Mouse (Mus musculus) heart, embryonic 13.5 days (tissue): Measurements from ENCODE around the gene Tbc1d9. TPM values are rescaled to one million over a fixed set of nuclear protein-coding genes. Genes with fewer than 3 reads are reported as not detected.
"Not testable (repeated sequence)": the region's sequence is repeated elsewhere in the genome, so short reads cannot be mapped to it uniquely, and the experiment has no call there.

Experiments used
- ATAC-seq: fragments of 200-750 bp; cut with Nextera tagmentation; 2 replicates; pipeline ENCODE4 v1.8.0; 2017; ENCODE audit warnings: moderate TSS enrichment; ENCODE audit not compliant: insufficient number of reproducible peaks, low FRiP score, low TSS enrichment; ENCODE audit errors: extremely low read depth
- H3K27ac ChIP-seq: fragments of 300-500 bp; sonication (generic); replicated peaks from 2 replicates; pipeline ENCODE4 v1.5.1; 2015; ENCODE audit warnings: moderate library complexity, mild to moderate bottlenecking, inconsistent platforms
- H3K27me3 ChIP-seq: fragments of 300-500 bp; sonication (generic); replicated peaks from 2 replicates; pipeline ENCODE4 v1.6.1; 2015; ENCODE audit warnings: mild to moderate bottlenecking, inconsistent platforms
- H3K36me3 ChIP-seq: fragments of 300-500 bp; sonication (generic); 2 replicates; pipeline ENCODE4 v1.6.1; 2015; ENCODE audit warnings: mild to moderate bottlenecking, inconsistent platforms
- H3K4me1 ChIP-seq: fragments of 300-500 bp; sonication (generic); 2 replicates; pipeline ENCODE4 v1.6.1; 2015; ENCODE audit warnings: inconsistent platforms
- H3K4me2 ChIP-seq: fragments of 300-500 bp; sonication (generic); 2 replicates; pipeline ENCODE4 v1.6.1; 2015; ENCODE audit warnings: inconsistent platforms, mild to moderate bottlenecking, moderate library complexity
- H3K4me3 ChIP-seq: fragments of 300-500 bp; sonication (generic); 2 replicates; pipeline ENCODE4 v1.5.1; 2015; ENCODE audit warnings: moderate library complexity, mild to moderate bottlenecking, inconsistent platforms
- H3K9ac ChIP-seq: fragments of 300-500 bp; sonication (generic); 2 replicates; pipeline ENCODE4 v1.6.1; 2015; ENCODE audit warnings: inconsistent platforms, mild to moderate bottlenecking, moderate library complexity
- H3K9me3 ChIP-seq: fragments of 300-500 bp; sonication (generic); 2 replicates; pipeline ENCODE4 v1.6.1; 2016; ENCODE audit warnings: inconsistent platforms
- WGBS: fragments of 180-500 bp; shearing (Covaris S2); methylation state at CpG from one replicate; pipeline ENCODE4 v1.1.7; 2015; ENCODE audit warnings: mixed read lengths; 5-methylcytosine and 5-hydroxymethylcytosine counted together
- polyA plus RNA-seq: library from polyadenylated mRNA; unstranded; fragments of >200 nt; fragmentation: Nextera tagmentation; extraction: Ambion mirVana; gene quantifications from 2 replicates; pipeline ENCODE4 v1.2.1, GENCODE M21; 2015

The Tbc1d9 gene
- polyA plus RNA-seq, 1 experiment from 2014 or later = 0.79 TPM

- no peak overlapping the region for H3K4me2 ChIP-seq
- H3K9me3 ChIP-seq = no peaks in the 10 kb centered on the region
- no peak overlapping the region for H3K27ac ChIP-seq
- peaks cover 6% of the 10 kb centered on the region; the same call in 1 of the 2 replicates for H3K4me1 ChIP-seq
- H3K4me3 ChIP-seq = no peak overlapping the region
- ATAC-seq = no peak
- no peak overlapping the region for H3K9ac ChIP-seq
- H3K36me3 ChIP-seq = no peaks in the 10 kb centered on the region
- peaks cover 25% of the 10 kb centered on the region for H3K27me3 ChIP-seq
- WGBS = 76% methylated on average over 8 of the region's 8 CpGs
These were observed 120.2 kb downstream of the Tbc1d9 start for GRCm38 (mm10) chr8:83285391-83285790.

GRCm38 (mm10) chr8:83290176-83290575, 125.0 kb downstream of the Tbc1d9 start, which contains the start of gene Ucp1:
Gene Ucp1, plus strand, starts transcription at chr8:83290352.
- Histone ChIP-seq H3K27ac (no peak within 1 kb of the TSS), H3K4me3 (peak within 1 kb of the TSS; percentile 48), H3K4me2 (peak within 1 kb of the TSS; percentile 76), H3K36me3 (no peaks in the 10 kb centered on the region), H3K9ac (peak within 1 kb of the TSS; percentile 58), H3K9me3 (no peaks in the 10 kb centered on the region), H3K4me1 (peaks cover 8% of the 10 kb centered on the region; the same call in 1 of the 2 replicates), H3K27me3 (peaks cover 45% of the 10 kb centered on the region)
- ATAC-seq = no peak
- WGBS = 3% methylated on average over 20 of the region's 20 CpGs

- WGBS = 67% methylated on average over 4 of the region's 4 CpGs
- Histone ChIP-seq H3K4me2 (no peak overlapping the region), H3K9ac (no peak overlapping the region), H3K4me1 (no peaks in the 10 kb centered on the region), H3K4me3 (no peak overlapping the region), H3K36me3 (no peaks in the 10 kb centered on the region), H3K27me3 (no peaks in the 10 kb centered on the region; the same call in 1 of the 2 replicates), H3K9me3 (no peaks in the 10 kb centered on the region), H3K27ac (no peak overlapping the region)
- no peak for ATAC-seq
These were observed 132.2 kb downstream of the Tbc1d9 start for GRCm38 (mm10) chr8:83297375-83297774.

- Histone ChIP-seq H3K9ac (no peak overlapping the region), H3K4me2 (no peak overlapping the region), H3K27ac (no peak overlapping the region), H3K36me3 (no peaks in the 10 kb centered on the region), H3K9me3 (no peaks in the 10 kb centered on the region), H3K4me1 (no peaks in the 10 kb centered on the region), H3K27me3 (no peaks in the 10 kb centered on the region; the same call in 1 of the 2 replicates), H3K4me3 (no peak overlapping the region)
- 50% methylated on average over 1 of the region's 1 CpGs for WGBS
- ATAC-seq = no peak
These were observed 135.0 kb downstream of the Tbc1d9 start for GRCm38 (mm10) chr8:83300135-83300534.

GRCm38 (mm10) chr8:83304946-83305345, 139.8 kb downstream of the Tbc1d9 start:
- no peaks in the 10 kb centered on the region for H3K4me1 ChIP-seq
- no peak overlapping the region for H3K27ac ChIP-seq
- WGBS = 84% methylated on average over 1 of the region's 1 CpGs
- no peaks in the 10 kb centered on the region for H3K27me3 ChIP-seq
- no peak overlapping the region for H3K9ac ChIP-seq
- no peak for ATAC-seq
- H3K36me3 ChIP-seq = no peaks in the 10 kb centered on the region
- no peak overlapping the region for H3K4me2 ChIP-seq
- no peaks in the 10 kb centered on the region for H3K9me3 ChIP-seq
- no peak overlapping the region for H3K4me3 ChIP-seq

GRCm38 (mm10) chr8:83309836-83310235, 144.7 kb downstream of the Tbc1d9 start:
- Histone ChIP-seq H3K27ac (no peak overlapping the region), H3K4me3 (no peak overlapping the region), H3K9ac (no peak overlapping the region), H3K4me1 (no peaks in the 10 kb centered on the region), H3K9me3 (no peaks in the 10 kb centered on the region), H3K4me2 (no peak overlapping the region), H3K36me3 (peaks cover 12% of the 10 kb centered on the region), H3K27me3 (no peaks in the 10 kb centered on the region)
- WGBS = 85% methylated on average over 6 of the region's 6 CpGs
- ATAC-seq = no peak

GRCm38 (mm10) chr8:83315084-83315483, 149.9 kb downstream of the Tbc1d9 start:
- not testable (repeated sequence) for H3K27me3 ChIP-seq, H3K9ac ChIP-seq, H3K4me3 ChIP-seq, ATAC-seq, H3K27ac ChIP-seq, H3K9me3 ChIP-seq, H3K4me2 ChIP-seq, H3K4me1 ChIP-seq
- peaks cover 50% of the 10 kb centered on the region for H3K36me3 ChIP-seq
- WGBS = 73% methylated on average over 4 of the region's 4 CpGs

- WGBS = 79% methylated on average over 2 of the region's 2 CpGs
- no peak for ATAC-seq
- H3K4me3 ChIP-seq = no peak overlapping the region
- H3K36me3 ChIP-seq = peaks cover 55% of the 10 kb centered on the region
- H3K9ac ChIP-seq = no peak overlapping the region
- H3K4me1 ChIP-seq = no peaks in the 10 kb centered on the region
- H3K4me2 ChIP-seq = no peak overlapping the region
- no peak overlapping the region for H3K27ac ChIP-seq
- no peaks in the 10 kb centered on the region for H3K27me3 ChIP-seq
- H3K9me3 ChIP-seq = no peaks in the 10 kb centered on the region
These were observed 150.5 kb downstream of the Tbc1d9 start for GRCm38 (mm10) chr8:83315691-83316090.

GRCm38 (mm10) chr8:83320543-83320942, 155.4 kb downstream of the Tbc1d9 start:
- Histone ChIP-seq H3K4me2 (no peak overlapping the region), H3K36me3 (peaks cover 61% of the 10 kb centered on the region), H3K27me3 (no peaks in the 10 kb centered on the region), H3K9me3 (no peaks in the 10 kb centered on the region), H3K4me3 (no peak overlapping the region), H3K27ac (no peak overlapping the region), H3K4me1 (no peaks in the 10 kb centered on the region), H3K9ac (no peak overlapping the region)
- WGBS = 79% methylated on average over 3 of the region's 3 CpGs
- no peak; the same call in 1 of the 2 replicates for ATAC-seq

GRCm38 (mm10) chr8:83322374-83322773, 157.2 kb downstream of the Tbc1d9 start:
- no peak overlapping the region for H3K4me3 ChIP-seq
- no peaks in the 10 kb centered on the region for H3K4me1 ChIP-seq
- no peaks in the 10 kb centered on the region for H3K27me3 ChIP-seq
- H3K4me2 ChIP-seq = no peak overlapping the region
- 71% methylated on average over 6 of the region's 6 CpGs for WGBS
- no peaks in the 10 kb centered on the region for H3K9me3 ChIP-seq
- ATAC-seq = no peak
- no peak overlapping the region for H3K9ac ChIP-seq
- H3K27ac ChIP-seq = no peak overlapping the region
- peaks cover 53% of the 10 kb centered on the region for H3K36me3 ChIP-seq
